Mouse (Mus musculus) small intestine, adult 2 months (tissue): ENCODE data around the gene Repin1.

ENCODE experiments used
- CTCF ChIP-seq: fragments of 200-500 bp; IDR thresholded peaks from 2 replicates; pipeline ENCODE4 v1.5.1; 2012; ENCODE audit warnings: low read depth, mild to moderate bottlenecking, control low read depth, inconsistent platforms, low read length, moderate library complexity, mixed read lengths; ENCODE audit not compliant: insufficient replicate concordance, insufficient read length; ENCODE audit errors: extremely low read depth
- POLR2A ChIP-seq: fragments of 200-500 bp; IDR thresholded peaks from 2 replicates; pipeline ENCODE4 v1.6.1; 2012; ENCODE audit warnings: low read depth, mild to moderate bottlenecking, control low read depth, inconsistent platforms, low read length, moderate library complexity

DNA sequence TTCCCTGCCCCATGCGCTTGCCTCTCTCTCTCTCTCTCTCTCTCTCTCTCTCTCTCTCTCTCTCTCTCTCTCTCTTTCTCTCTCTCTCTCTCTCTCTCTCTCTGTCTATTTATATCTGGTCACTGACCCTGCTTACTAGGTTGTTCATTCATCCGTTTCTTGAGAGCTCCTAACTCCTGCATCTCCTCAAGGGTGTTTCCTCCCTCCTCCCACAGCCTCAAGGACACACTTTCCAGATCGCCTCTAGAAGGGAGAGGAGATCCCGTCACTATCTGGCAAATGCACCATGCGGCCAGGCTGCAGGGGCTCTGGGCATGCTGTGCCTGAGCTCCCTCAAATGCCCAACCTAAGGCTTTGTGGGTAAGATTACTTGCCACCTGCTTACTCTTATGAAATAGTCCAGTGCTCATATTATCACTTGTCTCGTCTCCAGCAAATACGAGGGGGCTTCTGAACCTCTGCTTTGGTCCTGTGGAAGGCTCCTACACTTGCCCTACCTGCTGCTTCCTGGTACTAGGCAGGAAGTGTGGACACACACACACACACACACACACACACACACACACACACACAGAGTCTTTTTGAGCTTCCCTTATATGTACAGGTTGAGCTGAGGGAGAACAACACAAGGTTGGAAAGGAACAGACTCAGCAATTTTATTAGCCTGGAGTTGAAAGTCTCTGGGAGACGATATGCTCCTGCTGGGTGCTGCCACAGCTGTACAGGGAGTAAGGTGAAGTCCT, 24.4 kb upstream of the Repin1 start:
- TF ChIP-seq CTCF (no peak), POLR2A (no peak)
